8 mouse cellular contexts compared by ENCODE assay signal in genomic region chr16:29838981-29839661, GRCm38 (mm10).
DNase-seq lines count a peak whose midpoint lies in the region; ATAC-seq lines count a peak whose summit lies in the region.

No protein-coding gene starts in this region.

- no peaks in the 10 kb centered on the region for H3K36me3 ChIP-seq in forebrain, embryonic 14.5 days (ENCODE audit: control insufficient read depth, insufficient read depth, low read length)
- H3K36me3 ChIP-seq in lung, embryonic 16.5 days (ENCODE audit: control insufficient read depth, insufficient read depth, low read length) = no peaks in the 10 kb centered on the region

- H3K27ac ChIP-seq in forebrain, embryonic 14.5 days (ENCODE audit: low read depth, low read length) = peak overlapping the region; percentile 54
- peak overlapping the region; percentile 58 for H3K27ac ChIP-seq in lung, embryonic 16.5 days (ENCODE audit: low read length)

- H3K4me3 ChIP-seq in forebrain, embryonic 14.5 days (ENCODE audit: low read depth, low read length) = peak overlapping the region; percentile 23
- peak overlapping the region; percentile 43 for H3K4me3 ChIP-seq in lung, embryonic 16.5 days (ENCODE audit: low read length)

- ATAC-seq in forebrain, embryonic 14.5 days = peak; percentile 62
- peak; percentile 58 to 77 for ATAC-seq in hematopoietic stem cell, adult 5-6 weeks (replicated peaks in 1 of 2; ENCODE audit: insufficient read depth in 1 of 2, low FRiP score in 2 of 2, low TSS enrichment in 1 of 2, low read depth in 1 of 2, poor library complexity in 2 of 2, severe bottlenecking in 2 of 2)
- peak; percentile 57; the same call in 1 of the 2 replicates for ATAC-seq in lung, embryonic 16.5 days (ENCODE audit: low read depth)

- peak overlapping the region; percentile 52 for H3K4me2 ChIP-seq in forebrain, embryonic 14.5 days (ENCODE audit: low read length)
- H3K4me2 ChIP-seq in lung, embryonic 16.5 days (ENCODE audit: low read depth, low read length) = peak overlapping the region; percentile 68

- 7% methylated on average over 28 of the region's 28 CpGs for WGBS in forebrain, embryonic 14.5 days
- 6% methylated on average over 28 of the region's 28 CpGs for WGBS in lung, embryonic 16.5 days

- DNase-seq in ES-CJ7 (ENCODE audit: low read depth, low spot score) = peak; percentile 70
- peak; percentile 78 for DNase-seq in adrenal gland, postnatal 14 days
- peak; percentile 85 for DNase-seq in forebrain, embryonic 14.5 days (ENCODE audit: low spot score)
- peak; percentile 77 for DNase-seq in layer of hippocampus, adult 9-11 months
- peak; percentile 13 for DNase-seq in retina, postnatal 7 days (ENCODE audit: low read depth, low spot score)
- DNase-seq in yolk sac, embryonic 10.5 days (ENCODE audit: low spot score) = peak; percentile 78

- peaks cover 24% of the 10 kb centered on the region for H3K4me1 ChIP-seq in forebrain, embryonic 14.5 days (ENCODE audit: control insufficient read depth, insufficient read depth, low read length)
- peaks cover 15% of the 10 kb centered on the region for H3K4me1 ChIP-seq in lung, embryonic 16.5 days (replicated peaks; ENCODE audit: control insufficient read depth, insufficient read depth, low read length)

- H3K9ac ChIP-seq in forebrain, embryonic 14.5 days (ENCODE audit: low read length) = peak overlapping the region; percentile 47
- peak overlapping the region; percentile 58 for H3K9ac ChIP-seq in lung, embryonic 16.5 days (ENCODE audit: low read length)

- H3K9me3 ChIP-seq in forebrain, embryonic 14.5 days (replicated peaks; ENCODE audit: control insufficient read depth, low read length) = no peaks in the 10 kb centered on the region
- H3K9me3 ChIP-seq in lung, embryonic 16.5 days (ENCODE audit: control insufficient read depth, low read length) = no peaks in the 10 kb centered on the region

- no peaks in the 10 kb centered on the region for H3K27me3 ChIP-seq in forebrain, embryonic 14.5 days (replicated peaks; ENCODE audit: control insufficient read depth, insufficient read depth, low read length)
- no peaks in the 10 kb centered on the region for H3K27me3 ChIP-seq in lung, embryonic 16.5 days (ENCODE audit: control insufficient read depth, insufficient read depth, low read depth, low read length)

Comparison
In these comparisons a context has a peak if more than half of its experiments do, and no peak if none do; other contexts are left out.
1. Peak in every context shown above with its lines: DNase-seq, ATAC-seq, H3K4me3 ChIP-seq and H3K27ac ChIP-seq.
2. DNase-seq: peak in every context shown above with its lines; median percentile 85 in forebrain, embryonic 14.5 days; 78 in adrenal gland, postnatal 14 days; 78 in yolk sac, embryonic 10.5 days; 77 in layer of hippocampus, adult 9-11 months; 70 in ES-CJ7; 13 in retina, postnatal 7 days.